Comparison of ENCODE assay signal across 8 mouse cellular contexts in the genomic region with DNA sequence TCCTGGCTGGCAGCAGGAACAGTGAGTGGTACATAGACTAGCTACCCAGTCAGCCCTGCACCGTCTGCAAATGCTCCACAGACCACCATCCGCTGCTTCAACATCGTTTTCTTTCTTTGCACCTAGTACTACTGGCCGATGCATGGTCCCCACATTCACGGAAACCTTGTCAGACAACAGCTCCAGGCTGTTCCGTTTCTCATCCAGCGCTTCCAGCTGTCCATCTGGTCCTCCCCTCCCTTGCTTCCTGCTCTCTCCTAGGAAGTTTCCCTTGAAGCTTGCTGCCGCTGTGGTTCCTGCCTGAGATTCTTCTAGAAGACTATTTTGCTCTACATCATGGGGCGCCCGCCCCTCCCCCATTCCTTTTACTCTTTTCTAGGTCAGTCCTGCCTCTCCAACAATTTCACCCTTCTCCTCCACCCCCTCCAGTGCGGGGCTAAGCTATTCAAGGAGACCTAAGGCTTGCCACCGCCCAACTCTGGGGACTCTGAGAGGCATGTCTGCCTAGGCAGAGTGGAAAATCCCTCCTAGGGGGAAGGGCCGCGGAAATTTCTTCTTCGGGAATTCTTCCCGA. TPM values are rescaled to one million over a fixed set of nuclear protein-coding genes. Genes with fewer than 3 reads are reported as not detected.
DNase-seq lines count a peak whose midpoint lies in the region; ATAC-seq and TF ChIP-seq lines count a peak whose summit lies in the region.

No protein-coding gene starts in this region.

- H3K4me2 ChIP-seq in embryonic facial prominence, embryonic 15.5 days (replicated peaks), result peak overlapping the region; percentile 49
- peak overlapping the region; percentile 60 for H3K4me2 ChIP-seq in heart, embryonic 15.5 days
- H3K4me2 ChIP-seq in liver, postnatal 0 days (ENCODE audit: low read depth, low read length), result peak overlapping the region; percentile 74

- ATAC-seq in embryonic facial prominence, embryonic 15.5 days (ENCODE audit: insufficient number of reproducible peaks, low FRiP score, low TSS enrichment, low read depth), result peak; percentile 55
- 0 out of 2 replicates have a peak, but pooled peaks have one; percentile 47 for ATAC-seq in heart, embryonic 15.5 days (replicated peaks; ENCODE audit: insufficient number of reproducible peaks, insufficient read depth, low FRiP score, low read depth)
- peak; percentile 37 for ATAC-seq in liver, postnatal 0 days
- no peak for ATAC-seq in granulocyte monocyte progenitor cell, adult 5-6 weeks (replicated peaks; ENCODE audit: poor library complexity, severe bottlenecking)

- TF ChIP-seq CTCF in liver, postnatal 0 days (IDR thresholded peaks at IDR 0.05; ENCODE audit: low read depth), result no peak

- H3K27me3 ChIP-seq in embryonic facial prominence, embryonic 15.5 days, result no peaks in the 10 kb centered on the region
- no peaks in the 10 kb centered on the region for H3K27me3 ChIP-seq in heart, embryonic 15.5 days
- H3K27me3 ChIP-seq in liver, postnatal 0 days (ENCODE audit: insufficient read depth, low read length), result no peaks in the 10 kb centered on the region

- no peak for TF ChIP-seq EP300 in liver, postnatal 0 days (IDR thresholded peaks at IDR 0.05; ENCODE audit: low read depth)

- H3K27ac ChIP-seq in ES-E14 (ENCODE audit: insufficient read depth, low read depth, low read length, poor library complexity, severe bottlenecking), result no peak overlapping the region
- H3K27ac ChIP-seq in embryonic facial prominence, embryonic 15.5 days (replicated peaks), result peak overlapping the region; percentile 82
- H3K27ac ChIP-seq in heart, embryonic 15.5 days, result peak overlapping the region; percentile 63
- peak overlapping the region; percentile 93 for H3K27ac ChIP-seq in liver, postnatal 0 days (ENCODE audit: low read depth)

- 2% methylated on average over 16 of the region's 16 CpGs for WGBS in embryonic facial prominence, embryonic 15.5 days
- WGBS in heart, embryonic 15.5 days, result under 1% methylated on average over 16 of the region's 16 CpGs
- 7% methylated on average over 16 of the region's 16 CpGs for WGBS in liver, postnatal 0 days (ENCODE audit: insufficient replicate concordance)

- in situ Hi-C loops in ES-E14 (cut with MboI; ENCODE audit: low sequenced_read_pairs in 2 of 2, unreplicated experiment in 2 of 2), result no loop called here

- H3K36me3 ChIP-seq in ES-E14 (ENCODE audit: control insufficient read depth, insufficient read depth, low read length, poor library complexity, severe bottlenecking), result no peaks in the 10 kb centered on the region
- no peaks in the 10 kb centered on the region for H3K36me3 ChIP-seq in embryonic facial prominence, embryonic 15.5 days
- no peaks in the 10 kb centered on the region for H3K36me3 ChIP-seq in heart, embryonic 15.5 days
- no peaks in the 10 kb centered on the region for H3K36me3 ChIP-seq in liver, postnatal 0 days (replicated peaks; ENCODE audit: insufficient read depth, low read length)

- H3K4me1 ChIP-seq in ES-E14 (ENCODE audit: control insufficient read depth in 2 of 2, insufficient read depth in 2 of 2, low read length in 2 of 2, poor library complexity in 1 of 2), result peaks cover 0 to 17% of the 10 kb centered on the region in 2 experiments; a peak in 2 of 4 replicates
- peaks cover 22% of the 10 kb centered on the region for H3K4me1 ChIP-seq in embryonic facial prominence, embryonic 15.5 days
- H3K4me1 ChIP-seq in heart, embryonic 15.5 days (replicated peaks), result peaks cover 27% of the 10 kb centered on the region
- H3K4me1 ChIP-seq in liver, postnatal 0 days (ENCODE audit: insufficient read depth), result peaks cover 19% of the 10 kb centered on the region

- peak overlapping the region; percentile 52 for H3K9ac ChIP-seq in ES-E14 (ENCODE audit: insufficient read depth, low read depth, low read length, poor library complexity, severe bottlenecking)
- peak overlapping the region; percentile 26 for H3K9ac ChIP-seq in embryonic facial prominence, embryonic 15.5 days
- peak overlapping the region; percentile 32; the same call in 1 of the 2 replicates for H3K9ac ChIP-seq in heart, embryonic 15.5 days
- peak overlapping the region; percentile 68 for H3K9ac ChIP-seq in liver, postnatal 0 days (replicated peaks)

- DNase-seq in ES-E14 (ENCODE audit: low read depth, low spot score), result no peak
- DNase-seq in adrenal gland, postnatal 25 days, result peak; percentile 49
- peak; percentile 80 for DNase-seq in kidney, postnatal 14 days
- peak; percentile 55 for DNase-seq in liver, postnatal 0 days
- DNase-seq in retina, postnatal 1 day, result peak; percentile 90

- H3K9me3 ChIP-seq in ES-E14 (ENCODE audit: control insufficient read depth, insufficient read depth, low read depth, low read length), result no peaks in the 10 kb centered on the region
- no peaks in the 10 kb centered on the region for H3K9me3 ChIP-seq in embryonic facial prominence, embryonic 15.5 days (replicated peaks)
- no peaks in the 10 kb centered on the region for H3K9me3 ChIP-seq in heart, embryonic 15.5 days (replicated peaks)
- no peaks in the 10 kb centered on the region for H3K9me3 ChIP-seq in liver, postnatal 0 days (ENCODE audit: low read length)

- H3K4me3 ChIP-seq in ES-E14 (ENCODE audit: insufficient read depth in 1 of 2, low read depth in 1 of 2, low read length in 2 of 2, poor library complexity in 1 of 2, severe bottlenecking in 1 of 2), result peak overlapping the region; percentile 8 to 24; a peak in 3 of 4 replicates
- peak overlapping the region; percentile 32 for H3K4me3 ChIP-seq in embryonic facial prominence, embryonic 15.5 days (replicated peaks)
- peak overlapping the region; percentile 27 for H3K4me3 ChIP-seq in heart, embryonic 15.5 days
- H3K4me3 ChIP-seq in liver, postnatal 0 days (ENCODE audit: low read depth, low read length), result peak overlapping the region; percentile 43

TF ChIP-seq in ES-E14, 5 proteins besides CTCF, POLR2A, EP300 and RAD21:
- no peak for TF ChIP-seq CHD2 (IDR thresholded peaks at IDR 0.05; ENCODE audit: low read depth, low read length)
- TF ChIP-seq MAFK (IDR thresholded peaks at IDR 0.05; ENCODE audit: insufficient read depth, low read depth, low read length), result no peak
- TF ChIP-seq ZNF384 (IDR thresholded peaks at IDR 0.05; ENCODE audit: low read depth, low read length), result no peak
- no peak for TF ChIP-seq HCFC1 (IDR thresholded peaks at IDR 0.05; ENCODE audit: borderline replicate concordance, insufficient read depth, low read length)
- TF ChIP-seq ZC3H11A (IDR thresholded peaks at IDR 0.05; ENCODE audit: borderline replicate concordance, low read depth, low read length), result no peak

RNA-seq across cellular contexts. Expression of a gene that starts 8.7 kb away (rescaled TPM):
- total RNA-seq in ES-E14 (2012; rRNA removed), result 33.9 and 42.1 TPM in 2 replicates
- total RNA-seq in adrenal gland, postnatal 25 days (2021), result 35.7 and 57.7 TPM in 2 replicates
- 83.3 and 89.1 TPM in 2 replicates for polyA plus RNA-seq in embryonic facial prominence, embryonic 15.5 days (2015; fragmentation: Nextera tagmentation; extraction: Ambion mirVana)
- polyA plus RNA-seq in heart, embryonic 15.5 days (2015; fragmentation: Nextera tagmentation; extraction: Ambion mirVana), result 22.7 and 33.4 TPM in 2 replicates
- polyA plus RNA-seq in liver, postnatal 0 days (2015; fragmentation: Nextera tagmentation; extraction: Ambion mirVana), result 3.6 and 5.2 TPM in 2 replicates
- 0.49 TPM in 1 of 2 replicates, not detected in the other for total RNA-seq in granulocyte monocyte progenitor cell, adult 5-6 weeks (2014; fragmentation: Nextera tagmentation)
- total RNA-seq in granulocyte monocyte progenitor cell, adult 5-6 weeks (2017), result 2.0 and 2.2 TPM in 2 replicates

RNA-seq across cellular contexts. Expression of a gene that starts 59.7 kb away (rescaled TPM):
- 16.3 and 18.8 TPM in 2 replicates for total RNA-seq in ES-E14 (2012; rRNA removed)
- 28.8 and 33.8 TPM in 2 replicates for total RNA-seq in adrenal gland, postnatal 25 days (2021)
- polyA plus RNA-seq in embryonic facial prominence, embryonic 15.5 days (2015; fragmentation: Nextera tagmentation; extraction: Ambion mirVana), result 44.1 and 47.8 TPM in 2 replicates
- 36.1 and 40.6 TPM in 2 replicates for polyA plus RNA-seq in heart, embryonic 15.5 days (2015; fragmentation: Nextera tagmentation; extraction: Ambion mirVana)
- polyA plus RNA-seq in liver, postnatal 0 days (2015; fragmentation: Nextera tagmentation; extraction: Ambion mirVana), result 14.1 and 14.7 TPM in 2 replicates
- 19.4 and 24.3 TPM in 2 replicates for total RNA-seq in granulocyte monocyte progenitor cell, adult 5-6 weeks (2014; fragmentation: Nextera tagmentation)
- total RNA-seq in granulocyte monocyte progenitor cell, adult 5-6 weeks (2017), result 24.8 and 34.2 TPM in 2 replicates

Comparison
In these comparisons a context has a peak if more than half of its experiments do, and no peak if none do; other contexts are left out.
1. RNA of a gene that starts 8.7 kb away (total RNA-seq): 35.7 to 57.7 TPM in adrenal gland, postnatal 25 days and 33.9 to 42.1 TPM in ES-E14; 0.49 to 2.2 TPM in granulocyte monocyte progenitor cell, adult 5-6 weeks; every median in the first group is over 10 times any median in the second.
2. Peak in every context shown above with its lines, with median percentiles within 50 percentile points of each other: H3K4me3 ChIP-seq, H3K9ac ChIP-seq and H3K4me2 ChIP-seq.